Mouse (Mus musculus) heart, embryonic 16.5 days (tissue): ENCODE measurements around the gene Sgo1. TPM values are rescaled to one million over a fixed set of nuclear protein-coding genes. Genes with fewer than 3 reads are reported as not detected.

Source experiments
- ATAC-seq: fragments of 200-750 bp; cut with Nextera tagmentation; replicated peaks from 2 replicates; pipeline ENCODE4 v1.8.0; 2017; ENCODE audit warnings: moderate number of reproducible peaks; ENCODE audit not compliant: insufficient read depth, low FRiP score; ENCODE audit errors: extremely low read depth
- H3K27ac ChIP-seq: fragments of 300-500 bp; sonication (generic); 2 replicates; pipeline ENCODE4 v1.5.1; 2014; ENCODE audit warnings: mild to moderate bottlenecking, low read length, control low read depth, moderate library complexity
- H3K27me3 ChIP-seq: fragments of 300-500 bp; sonication (generic); 2 replicates; pipeline ENCODE4 v1.6.1; 2014; ENCODE audit warnings: low read length, mixed read lengths; ENCODE audit not compliant: control insufficient read depth, insufficient read depth
- H3K36me3 ChIP-seq: fragments of 300-500 bp; sonication (generic); 2 replicates; pipeline ENCODE4 v1.6.1; 2014; ENCODE audit not compliant: control insufficient read depth, insufficient read depth
- H3K4me1 ChIP-seq: fragments of 300-500 bp; sonication (generic); 2 replicates; pipeline ENCODE4 v1.6.1; 2014; ENCODE audit warnings: low read length, mixed read lengths; ENCODE audit not compliant: control insufficient read depth, insufficient read depth
- H3K4me2 ChIP-seq: fragments of 300-500 bp; sonication (generic); 2 replicates; pipeline ENCODE4 v1.6.1; 2014; ENCODE audit warnings: low read depth, mild to moderate bottlenecking, control low read depth, low read length
- H3K4me3 ChIP-seq: fragments of 300-500 bp; sonication (generic); 2 replicates; pipeline ENCODE4 v1.5.1; 2014; ENCODE audit warnings: mild to moderate bottlenecking, control low read depth, low read length
- H3K9ac ChIP-seq: fragments of 300-500 bp; sonication (generic); 2 replicates; pipeline ENCODE4 v1.6.1; 2014; ENCODE audit warnings: low read length, control low read depth
- H3K9me3 ChIP-seq: fragments of 300-500 bp; sonication (generic); replicated peaks from 2 replicates; pipeline ENCODE4 v1.6.1; 2016; ENCODE audit warnings: low read length; ENCODE audit not compliant: control insufficient read depth
- WGBS: fragments of 180-500 bp; shearing (Covaris S2); extraction: QIAGEN DNeasy Blood & Tissue Kit; methylation state at CpG from one replicate; pipeline ENCODE4 v1.1.7; 2014; 5-methylcytosine and 5-hydroxymethylcytosine counted together
- polyA plus RNA-seq: library from polyadenylated mRNA; unstranded; fragments of >200 nt; fragmentation: Nextera tagmentation; extraction: Ambion mirVana; gene quantifications from 2 replicates; pipeline ENCODE4 v1.2.1, GENCODE M21; 2015

Sgo1 gene
- polyA plus RNA-seq, 1 experiment from 2014 or later = 16.4 TPM

DNA sequence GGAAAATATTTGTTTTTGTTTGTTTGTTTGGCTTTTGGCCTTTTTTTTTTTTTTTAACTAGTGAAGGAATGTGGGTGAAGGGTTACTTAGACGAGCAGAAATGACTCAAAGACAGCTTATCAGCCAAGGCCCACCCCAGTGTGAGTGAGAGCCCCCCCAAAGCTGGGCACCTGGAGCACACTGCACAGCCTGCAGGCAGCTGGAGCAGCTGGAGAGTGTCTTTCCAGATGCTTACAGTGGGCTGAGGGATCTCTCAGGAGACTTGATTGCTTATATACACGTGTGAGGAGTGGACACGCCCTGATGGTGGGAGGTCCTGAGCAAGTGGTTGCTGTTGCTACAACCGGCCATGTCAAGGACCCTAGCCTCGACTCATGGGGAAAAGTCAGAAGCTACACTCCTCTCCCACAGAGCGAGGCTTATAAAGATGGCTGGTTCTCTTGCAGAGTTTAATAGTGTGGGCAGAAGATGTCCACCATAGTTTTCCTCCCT, 32.7 kb downstream of the Sgo1 start:
- H3K4me1 ChIP-seq = 0 out of 2 replicates have a peak, but pooled peaks cover 4% of the 10 kb centered on the region
- H3K27me3 ChIP-seq = no peaks in the 10 kb centered on the region
- peaks cover 46% of the 10 kb centered on the region for H3K36me3 ChIP-seq
- H3K9me3 ChIP-seq = no peaks in the 10 kb centered on the region
- 63% methylated on average over 6 of the region's 6 CpGs for WGBS
- ATAC-seq = no peak
- H3K27ac ChIP-seq = no peak overlapping the region
- H3K9ac ChIP-seq = no peak overlapping the region
- no peak overlapping the region for H3K4me2 ChIP-seq
- H3K4me3 ChIP-seq = no peak overlapping the region

GRCm38 (mm10) chr17:53655959-53656358, 33.2 kb downstream of the Sgo1 start:
- ATAC-seq = no peak
- Histone ChIP-seq H3K4me1 (0 out of 2 replicates have a peak, but pooled peaks cover 2% of the 10 kb centered on the region), H3K9ac (no peak overlapping the region), H3K27ac (no peak overlapping the region), H3K36me3 (peaks cover 48% of the 10 kb centered on the region), H3K9me3 (no peaks in the 10 kb centered on the region), H3K4me2 (no peak overlapping the region), H3K4me3 (no peak overlapping the region), H3K27me3 (no peaks in the 10 kb centered on the region)
- WGBS = 79% methylated on average over 2 of the region's 2 CpGs

GRCm38 (mm10) chr17:53655081-53655480, 34.1 kb downstream of the Sgo1 start:
- peaks cover 42% of the 10 kb centered on the region for H3K36me3 ChIP-seq
- no peak overlapping the region for H3K4me3 ChIP-seq
- 82% methylated on average over 6 of the region's 6 CpGs for WGBS
- H3K9ac ChIP-seq = no peak overlapping the region
- H3K27me3 ChIP-seq = no peaks in the 10 kb centered on the region
- no peak overlapping the region for H3K4me2 ChIP-seq
- H3K4me1 ChIP-seq = no peaks in the 10 kb centered on the region
- H3K27ac ChIP-seq = no peak overlapping the region
- H3K9me3 ChIP-seq = no peaks in the 10 kb centered on the region
- ATAC-seq = no peak

GRCm38 (mm10) chr17:53654596-53654995, 34.5 kb downstream of the Sgo1 start:
- Histone ChIP-seq H3K4me1 (no peaks in the 10 kb centered on the region), H3K36me3 (peaks cover 39% of the 10 kb centered on the region), H3K4me2 (no peak overlapping the region), H3K9me3 (no peaks in the 10 kb centered on the region), H3K27me3 (no peaks in the 10 kb centered on the region), H3K4me3 (no peak overlapping the region), H3K9ac (no peak overlapping the region), H3K27ac (no peak overlapping the region)
- 85% methylated on average over 4 of the region's 4 CpGs for WGBS
- ATAC-seq = no peak

- Histone ChIP-seq H3K36me3 (peaks cover 51% of the 10 kb centered on the region), H3K27ac (no peak overlapping the region), H3K27me3 (no peaks in the 10 kb centered on the region), H3K4me1 (no peaks in the 10 kb centered on the region), H3K4me3 (no peak overlapping the region), H3K9ac (no peak overlapping the region), H3K9me3 (no peaks in the 10 kb centered on the region), H3K4me2 (no peak overlapping the region)
- no peak for ATAC-seq
- WGBS = 80% methylated on average over 2 of the region's 2 CpGs
These were observed 38.9 kb downstream of the Sgo1 start for GRCm38 (mm10) chr17:53650251-53650661.

GRCm38 (mm10) chr17:53643360-53643759, 45.8 kb downstream of the Sgo1 start:
- Histone ChIP-seq H3K27me3 (no peaks in the 10 kb centered on the region), H3K9me3 (no peaks in the 10 kb centered on the region), H3K4me1 (no peaks in the 10 kb centered on the region), H3K36me3 (peaks cover 60% of the 10 kb centered on the region), H3K4me3 (no peak overlapping the region), H3K27ac (no peak overlapping the region), H3K9ac (no peak overlapping the region), H3K4me2 (no peak overlapping the region)
- WGBS = 87% methylated on average over 4 of the region's 4 CpGs
- no peak for ATAC-seq

GRCm38 (mm10) chr17:53631344-53631743, 57.8 kb downstream of the Sgo1 start:
- Histone ChIP-seq H3K4me3 (no peak overlapping the region), H3K4me2 (no peak overlapping the region), H3K27ac (no peak overlapping the region), H3K27me3 (no peaks in the 10 kb centered on the region), H3K36me3 (peaks cover 34% of the 10 kb centered on the region), H3K9me3 (no peaks in the 10 kb centered on the region), H3K4me1 (no peaks in the 10 kb centered on the region), H3K9ac (no peak overlapping the region)
- ATAC-seq = no peak

DNA sequence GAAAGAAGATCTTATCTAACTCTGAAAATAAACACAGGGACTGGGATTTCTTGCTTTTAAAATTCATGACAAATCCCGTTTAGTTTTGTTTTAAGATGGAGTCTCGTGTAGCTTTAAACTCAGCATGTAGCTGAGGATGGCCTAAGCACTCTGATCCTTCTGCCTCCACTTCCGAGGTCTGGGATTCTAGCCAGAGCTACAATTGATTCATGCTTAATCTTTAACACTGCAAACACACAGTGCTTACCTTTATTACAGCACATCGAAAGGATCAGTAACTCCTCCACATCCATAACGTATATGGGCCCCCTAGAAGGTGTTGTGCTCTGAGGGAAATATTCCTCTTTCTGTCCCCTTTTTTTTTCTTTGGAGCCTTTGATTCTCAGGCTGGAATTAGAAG, 61.0 kb downstream of the Sgo1 start:
- Histone ChIP-seq H3K4me1 (no peaks in the 10 kb centered on the region; the same call in 1 of the 2 replicates), H3K9ac (no peak overlapping the region), H3K27me3 (no peaks in the 10 kb centered on the region), H3K4me2 (no peak overlapping the region), H3K9me3 (no peaks in the 10 kb centered on the region), H3K4me3 (no peak overlapping the region), H3K36me3 (peaks cover 30% of the 10 kb centered on the region), H3K27ac (no peak overlapping the region)
- no peak for ATAC-seq
- 68% methylated on average over 5 of the region's 5 CpGs for WGBS

GRCm38 (mm10) chr17:53627497-53627896, 61.6 kb downstream of the Sgo1 start:
- no peak for ATAC-seq
- WGBS = 80% methylated on average over 4 of the region's 4 CpGs
- Histone ChIP-seq H3K9ac (no peak overlapping the region), H3K4me3 (no peak overlapping the region), H3K4me1 (no peaks in the 10 kb centered on the region; the same call in 1 of the 2 replicates), H3K27me3 (no peaks in the 10 kb centered on the region), H3K4me2 (no peak overlapping the region), H3K27ac (no peak overlapping the region), H3K9me3 (no peaks in the 10 kb centered on the region), H3K36me3 (peaks cover 25% of the 10 kb centered on the region)
